Mouse (Mus musculus) CH12.LX (cell line): ENCODE measurements at regions not wholly inside any gene's neighbourhood (a gene's known extent, or its start where the extent isn't known, plus 50 kb on each side); places are given as distances from the start of the nearest gene placed in this dataset.

Source experiments
- DNase-seq: peaks from one replicate; pipeline ENCODE4 v3.0.0-alpha.2; 2013; ENCODE audit errors: extremely low read depth
- H3K27ac ChIP-seq: 2 replicates; pipeline ENCODE4 v1.5.1; 2012; ENCODE audit warnings: low read depth, mild to moderate bottlenecking, control low read depth, moderate library complexity; ENCODE audit not compliant: insufficient read depth
- H3K27me3 ChIP-seq: replicated peaks from 2 replicates; pipeline ENCODE3; 2012; ENCODE audit warnings: inconsistent platforms
- H3K36me3 ChIP-seq, 2 experiments: replicated peaks in 1 of 2; 2 replicates each; pipeline versions ENCODE3 to v1.6.1; 2012; ENCODE audit warnings: inconsistent platforms in 1 of 2, low read length in 1 of 2, mild to moderate bottlenecking in 1 of 2, mixed read lengths in 1 of 2, moderate library complexity in 1 of 2; ENCODE audit not compliant: control insufficient read depth in 1 of 2, insufficient read depth in 1 of 2
- H3K4me1 ChIP-seq, 2 experiments: 2 replicates each; pipeline ENCODE4 v1.6.1; 2012; ENCODE audit warnings: inconsistent platforms in 1 of 2, moderate library complexity in 1 of 2; ENCODE audit not compliant: insufficient read depth in 2 of 2, control insufficient read depth in 1 of 2
- H3K4me2 ChIP-seq: 2 replicates; pipeline ENCODE4 v1.6.1; 2012; ENCODE audit warnings: low read depth, mild to moderate bottlenecking, control low read depth; ENCODE audit not compliant: poor library complexity, insufficient read depth, severe bottlenecking
- H3K4me3 ChIP-seq, 3 experiments: fragments of 150-350 bp in 1 of 3; sonication (generic) in 1 of 3; replicated peaks in 1 of 3; 2 replicates each; pipeline versions ENCODE3 to v1.5.1; 2011 to 2012; ENCODE audit warnings: low read depth in 2 of 3, low read length in 2 of 3, mild to moderate bottlenecking in 2 of 3, moderate library complexity in 2 of 3, control low read depth in 1 of 3, improper control_type of control experiment in 1 of 3, inconsistent platforms in 1 of 3, mixed read lengths in 1 of 3; ENCODE audit not compliant: poor library complexity in 1 of 3
- H3K79me2 ChIP-seq: replicated peaks from 2 replicates; pipeline ENCODE4 v1.6.1; 2012; ENCODE audit warnings: mild to moderate bottlenecking, moderate library complexity; ENCODE audit not compliant: control insufficient read depth, poor library complexity, insufficient read depth, severe bottlenecking; ENCODE audit errors: extremely low read depth
- H3K9ac ChIP-seq: 2 replicates; pipeline ENCODE4 v1.6.1; 2012; ENCODE audit warnings: low read depth, mild to moderate bottlenecking, control low read depth, moderate library complexity; ENCODE audit not compliant: insufficient read depth
- H3K9me3 ChIP-seq: replicated peaks from 2 replicates; pipeline ENCODE3; 2012; ENCODE audit warnings: low read length, inconsistent platforms, mixed read lengths
- CHD1 ChIP-seq: IDR thresholded peaks from 2 replicates; pipeline ENCODE4 v1.6.1; 2012; ENCODE audit warnings: low read depth, low read length, improper control_type of control experiment, inconsistent platforms
- ELF1 ChIP-seq: IDR thresholded peaks from 2 replicates; pipeline ENCODE4 v1.6.1; 2014; ENCODE audit warnings: low read depth, mild to moderate bottlenecking, inconsistent platforms, low read length, improper control_type of control experiment
- EP300 ChIP-seq: IDR thresholded peaks from 2 replicates; pipeline ENCODE4 v1.6.1; 2011; ENCODE audit warnings: low read length, improper control_type of control experiment
- ETS1 ChIP-seq: conservative IDR thresholded peaks from 2 replicates; pipeline ENCODE4 v1.6.1; 2012; ENCODE audit warnings: low read depth, mild to moderate bottlenecking, inconsistent platforms, low read length, improper control_type of control experiment, moderate library complexity
- GABPA ChIP-seq: IDR thresholded peaks from 2 replicates; pipeline ENCODE4 v1.6.1; 2012; ENCODE audit warnings: low read depth, low read length, improper control_type of control experiment, inconsistent platforms; ENCODE audit not compliant: insufficient replicate concordance
- MAX ChIP-seq: IDR thresholded peaks from 2 replicates; pipeline ENCODE4 v1.6.1; 2011; ENCODE audit warnings: low read length, improper control_type of control experiment
- MAZ ChIP-seq: IDR thresholded peaks from 2 replicates; pipeline ENCODE4 v1.6.1; 2012; ENCODE audit warnings: low read depth, mild to moderate bottlenecking, inconsistent platforms, low read length, improper control_type of control experiment, moderate library complexity
- MEF2A ChIP-seq: IDR thresholded peaks from 2 replicates; pipeline ENCODE4 v1.6.1; 2014; ENCODE audit warnings: low read depth, mild to moderate bottlenecking, inconsistent platforms, low read length, improper control_type of control experiment, borderline replicate concordance
- MXI1 ChIP-seq: IDR thresholded peaks from 2 replicates; pipeline ENCODE4 v1.6.1; 2011; ENCODE audit warnings: mild to moderate bottlenecking, low read depth, low read length, improper control_type of control experiment
- MYC ChIP-seq: IDR thresholded peaks from 2 replicates; pipeline ENCODE4 v1.6.1; 2011; ENCODE audit warnings: low read depth, mild to moderate bottlenecking, improper control_type of control experiment, low read length
- NRF1 ChIP-seq: IDR thresholded peaks from 2 replicates; pipeline ENCODE4 v1.6.1; 2014; ENCODE audit warnings: low read depth, mild to moderate bottlenecking, inconsistent platforms, low read length, improper control_type of control experiment, moderate library complexity
- POLR2A ChIP-seq: IDR thresholded peaks from 2 replicates; pipeline ENCODE4 v1.6.1; 2011; ENCODE audit warnings: low read depth, mild to moderate bottlenecking, improper control_type of control experiment, low read length
- POLR2AphosphoS2 ChIP-seq: IDR thresholded peaks from 2 replicates; pipeline ENCODE4 v1.6.1; 2011; ENCODE audit warnings: low read depth, low read length, improper control_type of control experiment
- RAD21 ChIP-seq: IDR thresholded peaks from 2 replicates; pipeline ENCODE4 v1.6.1; 2011; ENCODE audit warnings: low read depth, mild to moderate bottlenecking, low read length, improper control_type of control experiment, moderate library complexity
- RCOR1 ChIP-seq: conservative IDR thresholded peaks from 2 replicates; pipeline ENCODE4 v1.6.1; 2012; ENCODE audit warnings: low read depth, mild to moderate bottlenecking, inconsistent platforms, low read length, improper control_type of control experiment
- SIN3A ChIP-seq: IDR thresholded peaks from 2 replicates; pipeline ENCODE4 v1.6.1; 2012; ENCODE audit warnings: low read length, improper control_type of control experiment, inconsistent platforms
- SMC3 ChIP-seq: IDR thresholded peaks from 2 replicates; pipeline ENCODE4 v1.6.1; 2011; ENCODE audit warnings: low read depth, low read length, improper control_type of control experiment
- UBTF ChIP-seq: IDR thresholded peaks from 2 replicates; pipeline ENCODE4 v1.6.1; 2012; ENCODE audit warnings: low read depth, mild to moderate bottlenecking, inconsistent platforms, low read length, improper control_type of control experiment, moderate library complexity
- USF1 ChIP-seq: IDR thresholded peaks from 2 replicates; pipeline ENCODE4 v1.6.1; 2014; ENCODE audit warnings: low read depth, mild to moderate bottlenecking, inconsistent platforms, low read length, improper control_type of control experiment
- ZKSCAN1 ChIP-seq: IDR thresholded peaks from 2 replicates; pipeline ENCODE4 v1.6.1; 2012; ENCODE audit warnings: low read depth, inconsistent platforms, low read length, improper control_type of control experiment, borderline replicate concordance
- ZMIZ1 ChIP-seq: IDR thresholded peaks from 2 replicates; pipeline ENCODE4 v1.6.1; 2012; ENCODE audit warnings: low read depth, mild to moderate bottlenecking, inconsistent platforms, low read length, improper control_type of control experiment
- dilution Hi-C: fragments of 300-500 bp; cut with MboI; formaldehyde crosslinking; loops from 2 replicates; pipeline ENCODE4 v1.14.3; 2020; ENCODE audit warnings: low sequenced_read_pairs; ENCODE audit not compliant: extremely low pct_unique_long_range_greater_than_20kb, extremely low pct_ligation_motif_present
- in situ Hi-C: fragments of 300-500 bp; cut with MboI; formaldehyde crosslinking; loops from 3 replicates; pipeline ENCODE4 v1.14.3; 2019; ENCODE audit warnings: low sequenced_read_pairs, low pct_ligation_motif_present, low pct_unique_long_range_greater_than_20kb, mixed read lengths

DNA sequence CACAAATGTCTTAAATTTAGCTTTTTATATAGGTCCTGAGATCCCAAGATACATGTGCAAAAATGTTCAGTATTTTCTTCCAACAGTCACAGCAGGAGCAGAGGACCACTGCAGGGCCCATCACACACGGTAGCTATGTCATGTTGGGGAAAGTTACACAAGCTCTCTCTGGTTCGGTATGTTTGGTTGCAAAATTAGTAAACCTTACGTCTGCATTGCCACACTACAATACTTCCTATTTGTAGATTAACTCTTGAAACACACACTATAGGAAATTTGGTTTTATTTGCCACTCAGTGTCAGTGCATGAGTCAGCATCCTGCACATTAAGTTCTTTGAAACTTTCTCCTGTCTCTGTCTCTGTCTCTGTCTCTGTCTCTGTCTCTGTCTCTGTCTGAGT is 82.0 kb downstream of the Cth start:
- no peak overlapping the region for H3K9ac ChIP-seq
- no peak for DNase-seq
- H3K4me1 ChIP-seq = peaks cover 5 to 21% of the 10 kb centered on the region in 2 experiments; a peak in 3 of 4 replicates
- H3K9me3 ChIP-seq = no peaks in the 10 kb centered on the region
- H3K36me3 ChIP-seq = no peaks in the 10 kb centered on the region
- no peak overlapping the region for H3K27ac ChIP-seq
- H3K4me2 ChIP-seq = no peak overlapping the region
- no peak overlapping the region for H3K4me3 ChIP-seq
- dilution Hi-C loops = no loop called here
- TF ChIP-seq SMC3 (no peak), MEF2A (no peak)
- in situ Hi-C loops = no loop called here
- no peaks in the 10 kb centered on the region for H3K79me2 ChIP-seq
- no peaks in the 10 kb centered on the region for H3K27me3 ChIP-seq

DNA sequence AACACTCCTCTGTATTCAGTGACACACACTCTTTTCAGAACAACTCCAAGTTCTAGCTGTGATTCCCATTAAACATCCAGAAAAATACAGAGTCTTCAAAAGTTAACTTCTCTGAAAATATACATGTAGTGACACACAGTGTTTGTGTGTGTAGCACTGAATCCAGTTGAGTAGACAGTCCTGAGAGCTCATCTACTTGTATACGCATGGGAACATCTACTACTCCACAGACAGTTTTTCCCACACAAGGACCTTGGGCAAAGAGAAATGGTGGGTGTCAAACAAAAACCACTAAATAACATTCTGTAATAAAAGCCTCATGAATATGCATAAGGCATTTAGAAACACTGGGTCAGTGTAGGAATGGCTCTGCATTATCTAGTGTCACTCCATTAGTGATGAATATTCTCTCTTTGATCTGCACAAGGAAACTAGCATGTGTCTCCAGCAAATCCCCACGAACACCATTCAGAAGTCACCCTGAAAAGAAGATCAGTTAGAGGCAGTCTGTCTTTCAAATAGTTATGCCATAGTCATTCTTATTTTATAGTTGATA is 83.6 kb downstream of the Cth start:
- no peaks in the 10 kb centered on the region for H3K79me2 ChIP-seq
- H3K9ac ChIP-seq = no peak overlapping the region
- DNase-seq = no peak
- H3K27me3 ChIP-seq = no peaks in the 10 kb centered on the region
- no peak overlapping the region for H3K4me2 ChIP-seq
- in situ Hi-C loops (no loop called here), dilution Hi-C loops (no loop called here)
- H3K4me3 ChIP-seq = no peak overlapping the region
- peaks cover 0 to 6% of the 10 kb centered on the region in 2 experiments; a peak in 2 of 4 replicates for H3K4me1 ChIP-seq
- no peaks in the 10 kb centered on the region for H3K36me3 ChIP-seq
- TF ChIP-seq RCOR1 (no peak), CHD1 (no peak), ELF1 (no peak), USF1 (no peak), POLR2A (no peak), RAD21 (no peak), MAX (no peak), ZMIZ1 (no peak), MAZ (no peak), NRF1 (no peak), SIN3A (no peak), POLR2AphosphoS2 (no peak), SMC3 (no peak), GABPA (no peak), ETS1 (no peak), UBTF (no peak), MXI1 (no peak), ZKSCAN1 (no peak), EP300 (no peak), MYC (no peak)
- H3K9me3 ChIP-seq = no peaks in the 10 kb centered on the region
- no peak overlapping the region for H3K27ac ChIP-seq
